Mouse (Mus musculus) CH12.LX (cell line): ENCODE data around the gene Tfr2. TPM values are rescaled to one million over a fixed set of nuclear protein-coding genes. Genes with fewer than 3 reads are reported as not detected.

Experiments
- DNase-seq: peaks from one replicate; pipeline ENCODE4 v3.0.0-alpha.2; 2013; ENCODE audit errors: extremely low read depth
- H3K27ac ChIP-seq: 2 replicates; pipeline ENCODE4 v1.5.1; 2012; ENCODE audit warnings: low read depth, mild to moderate bottlenecking, control low read depth, moderate library complexity; ENCODE audit not compliant: insufficient read depth
- H3K27me3 ChIP-seq: replicated peaks from 2 replicates; pipeline ENCODE3; 2012; ENCODE audit warnings: inconsistent platforms
- H3K36me3 ChIP-seq, 2 experiments: replicated peaks in 1 of 2; 2 replicates each; pipeline versions ENCODE3 to v1.6.1; 2012; ENCODE audit warnings: inconsistent platforms in 1 of 2, low read length in 1 of 2, mild to moderate bottlenecking in 1 of 2, mixed read lengths in 1 of 2, moderate library complexity in 1 of 2; ENCODE audit not compliant: control insufficient read depth in 1 of 2, insufficient read depth in 1 of 2
- H3K4me1 ChIP-seq, 2 experiments: 2 replicates each; pipeline ENCODE4 v1.6.1; 2012; ENCODE audit warnings: inconsistent platforms in 1 of 2, moderate library complexity in 1 of 2; ENCODE audit not compliant: insufficient read depth in 2 of 2, control insufficient read depth in 1 of 2
- H3K4me2 ChIP-seq: 2 replicates; pipeline ENCODE4 v1.6.1; 2012; ENCODE audit warnings: low read depth, mild to moderate bottlenecking, control low read depth; ENCODE audit not compliant: poor library complexity, insufficient read depth, severe bottlenecking
- H3K4me3 ChIP-seq, 3 experiments: fragments of 150-350 bp in 1 of 3; sonication (generic) in 1 of 3; replicated peaks in 1 of 3; 2 replicates each; pipeline versions ENCODE3 to v1.5.1; 2011 to 2012; ENCODE audit warnings: low read depth in 2 of 3, low read length in 2 of 3, mild to moderate bottlenecking in 2 of 3, moderate library complexity in 2 of 3, control low read depth in 1 of 3, improper control_type of control experiment in 1 of 3, inconsistent platforms in 1 of 3, mixed read lengths in 1 of 3; ENCODE audit not compliant: poor library complexity in 1 of 3
- H3K79me2 ChIP-seq: replicated peaks from 2 replicates; pipeline ENCODE4 v1.6.1; 2012; ENCODE audit warnings: mild to moderate bottlenecking, moderate library complexity; ENCODE audit not compliant: control insufficient read depth, poor library complexity, insufficient read depth, severe bottlenecking; ENCODE audit errors: extremely low read depth
- H3K9ac ChIP-seq: 2 replicates; pipeline ENCODE4 v1.6.1; 2012; ENCODE audit warnings: low read depth, mild to moderate bottlenecking, control low read depth, moderate library complexity; ENCODE audit not compliant: insufficient read depth
- H3K9me3 ChIP-seq: replicated peaks from 2 replicates; pipeline ENCODE3; 2012; ENCODE audit warnings: low read length, inconsistent platforms, mixed read lengths
- BHLHE40 ChIP-seq: IDR thresholded peaks from 2 replicates; pipeline ENCODE4 v1.6.1; 2011; ENCODE audit warnings: mild to moderate bottlenecking, low read depth, low read length, improper control_type of control experiment
- CHD2 ChIP-seq: IDR thresholded peaks from 2 replicates; pipeline ENCODE4 v1.6.1; 2011; ENCODE audit warnings: low read length, improper control_type of control experiment
- CTCF ChIP-seq, 2 experiments: IDR thresholded peaks in 1 of 2; conservative IDR thresholded peaks in 1 of 2; 2 replicates each; pipeline ENCODE4 v1.5.1; 2011 to 2012; ENCODE audit warnings: low read depth in 2 of 2, low read length in 2 of 2, improper control_type of control experiment in 1 of 2, inconsistent platforms in 1 of 2, mild to moderate bottlenecking in 1 of 2, moderate library complexity in 1 of 2
- E2F4 ChIP-seq: IDR thresholded peaks from 2 replicates; pipeline ENCODE4 v1.6.1; 2011; ENCODE audit warnings: low read depth, low read length, improper control_type of control experiment; ENCODE audit not compliant: insufficient replicate concordance
- EP300 ChIP-seq: IDR thresholded peaks from 2 replicates; pipeline ENCODE4 v1.6.1; 2011; ENCODE audit warnings: low read length, improper control_type of control experiment
- ETS1 ChIP-seq: conservative IDR thresholded peaks from 2 replicates; pipeline ENCODE4 v1.6.1; 2012; ENCODE audit warnings: low read depth, mild to moderate bottlenecking, inconsistent platforms, low read length, improper control_type of control experiment, moderate library complexity
- GABPA ChIP-seq: IDR thresholded peaks from 2 replicates; pipeline ENCODE4 v1.6.1; 2012; ENCODE audit warnings: low read depth, low read length, improper control_type of control experiment, inconsistent platforms; ENCODE audit not compliant: insufficient replicate concordance
- HCFC1 ChIP-seq: IDR thresholded peaks from 2 replicates; pipeline ENCODE4 v1.6.1; 2012; ENCODE audit warnings: low read depth, mild to moderate bottlenecking, inconsistent platforms, low read length, improper control_type of control experiment
- JUND ChIP-seq: conservative IDR thresholded peaks from 2 replicates; pipeline ENCODE4 v1.6.1; 2011; ENCODE audit warnings: low read depth, low read length, improper control_type of control experiment
- KAT2A ChIP-seq: IDR thresholded peaks from 2 replicates; pipeline ENCODE4 v1.6.1; 2012; ENCODE audit warnings: low read length, improper control_type of control experiment, inconsistent platforms; ENCODE audit not compliant: insufficient replicate concordance
- RCOR1 ChIP-seq: conservative IDR thresholded peaks from 2 replicates; pipeline ENCODE4 v1.6.1; 2012; ENCODE audit warnings: low read depth, mild to moderate bottlenecking, inconsistent platforms, low read length, improper control_type of control experiment
- TBP ChIP-seq: conservative IDR thresholded peaks from 2 replicates; pipeline ENCODE4 v1.6.1; 2011; ENCODE audit warnings: low read depth, low read length, improper control_type of control experiment
- UBTF ChIP-seq: IDR thresholded peaks from 2 replicates; pipeline ENCODE4 v1.6.1; 2012; ENCODE audit warnings: low read depth, mild to moderate bottlenecking, inconsistent platforms, low read length, improper control_type of control experiment, moderate library complexity
- USF1 ChIP-seq: IDR thresholded peaks from 2 replicates; pipeline ENCODE4 v1.6.1; 2014; ENCODE audit warnings: low read depth, mild to moderate bottlenecking, inconsistent platforms, low read length, improper control_type of control experiment
- USF2 ChIP-seq: conservative IDR thresholded peaks from 2 replicates; pipeline ENCODE4 v1.6.1; 2011; ENCODE audit warnings: low read depth, low read length, improper control_type of control experiment
- ZC3H11A ChIP-seq: IDR thresholded peaks from 2 replicates; pipeline ENCODE4 v1.6.1; 2012; ENCODE audit warnings: low read depth, mild to moderate bottlenecking, inconsistent platforms, low read length, improper control_type of control experiment
- dilution Hi-C: fragments of 300-500 bp; cut with MboI; formaldehyde crosslinking; loops from 2 replicates; pipeline ENCODE4 v1.14.3; 2020; ENCODE audit warnings: low sequenced_read_pairs; ENCODE audit not compliant: extremely low pct_unique_long_range_greater_than_20kb, extremely low pct_ligation_motif_present
- in situ Hi-C: fragments of 300-500 bp; cut with MboI; formaldehyde crosslinking; loops from 3 replicates; pipeline ENCODE4 v1.14.3; 2019; ENCODE audit warnings: low sequenced_read_pairs, low pct_ligation_motif_present, low pct_unique_long_range_greater_than_20kb, mixed read lengths
- polyA plus RNA-seq: library from polyadenylated mRNA; unstranded; fragments of >175 nt; gene quantifications from 2 replicates; pipeline ENCODE4 v1.2.1, GENCODE M21; 2012; ENCODE audit warnings: low read depth; ENCODE audit not compliant: insufficient read length
- total RNA-seq, 2 experiments: library from RNA; depleted of rRNA; stranded (reverse); fragments of 300-350 nt in 1 of 2; fragments of >200 nt in 1 of 2; gene quantifications; 2 replicates each; pipeline ENCODE4 v1.2.3; 2012 to 2014

Tfr2 gene
- total and polyA plus RNA-seq, 3 experiments, result 0.67 to 2.2 (median 2.2) TPM

GRCm38 (mm10) chr5:137541768-137542540, 27.7 kb upstream of the Tfr2 start:
- Histone ChIP-seq H3K9me3 (no peaks in the 10 kb centered on the region), H3K9ac (no peak overlapping the region), H3K27ac (no peak overlapping the region), H3K79me2 (no peaks in the 10 kb centered on the region), H3K4me3 (no peak overlapping the region), H3K27me3 (peaks cover 5% of the 10 kb centered on the region), H3K4me2 (no peak overlapping the region), H3K36me3 (no peaks in the 10 kb centered on the region), H3K4me1 (no peaks in the 10 kb centered on the region)
- DNase-seq, result no peak
- TF ChIP-seq HCFC1, result no peak
- no peak for TF ChIP-seq GABPA
- no peak for TF ChIP-seq JUND
- no peak for TF ChIP-seq USF2
- TF ChIP-seq TBP, result no peak
- no peak for TF ChIP-seq EP300
- no peak for TF ChIP-seq RCOR1
- no peak for TF ChIP-seq ETS1
- no peak for TF ChIP-seq E2F4
- TF ChIP-seq CTCF (conservative IDR thresholded peaks at IDR 0.05 in 1 of 2, IDR thresholded peaks at IDR 0.05 in 1 of 2; ENCODE audit: low read depth in 2 of 2, low read length in 2 of 2), result no peak
- in situ Hi-C loops (no loop called here), dilution Hi-C loops (no loop called here)

GRCm38 (mm10) chr5:137544926-137545325, 24.7 kb upstream of the Tfr2 start:
- in situ Hi-C loops, result no loop called here

GRCm38 (mm10) chr5:137545596-137545995, 24.0 kb upstream of the Tfr2 start:
- no peak for TF ChIP-seq ETS1
- TF ChIP-seq ZC3H11A, result no peak
- no peak for TF ChIP-seq GABPA
- no peak for TF ChIP-seq E2F4
- Histone ChIP-seq H3K79me2 (no peaks in the 10 kb centered on the region), H3K9me3 (no peaks in the 10 kb centered on the region), H3K36me3 (no peaks in the 10 kb centered on the region), H3K4me3 (no peak overlapping the region), H3K27ac (no peak overlapping the region), H3K9ac (no peak overlapping the region), H3K27me3 (peaks cover 19% of the 10 kb centered on the region), H3K4me1 (no peaks in the 10 kb centered on the region), H3K4me2 (no peak overlapping the region)
- in situ Hi-C loops (no loop called here), dilution Hi-C loops (no loop called here)
- DNase-seq, result no peak

More at GRCm38 (mm10) chr5:137544926-137545325, 24.7 kb upstream of the Tfr2 start:
- TF ChIP-seq USF1, result no peak
- TF ChIP-seq CHD2, result no peak
- no peak for TF ChIP-seq KAT2A
- TF ChIP-seq BHLHE40, result no peak
- TF ChIP-seq UBTF, result no peak
- Histone ChIP-seq H3K4me2 (no peak overlapping the region), H3K9ac (no peak overlapping the region), H3K27me3 (peaks cover 14% of the 10 kb centered on the region), H3K4me1 (no peaks in the 10 kb centered on the region), H3K36me3 (no peaks in the 10 kb centered on the region), H3K27ac (no peak overlapping the region), H3K9me3 (no peaks in the 10 kb centered on the region), H3K4me3 (no peak overlapping the region), H3K79me2 (no peaks in the 10 kb centered on the region)
- dilution Hi-C loops, result no loop called here
- DNase-seq, result no peak
